ENCODE assay signal across 13 mouse cellular contexts in the genomic region with DNA sequence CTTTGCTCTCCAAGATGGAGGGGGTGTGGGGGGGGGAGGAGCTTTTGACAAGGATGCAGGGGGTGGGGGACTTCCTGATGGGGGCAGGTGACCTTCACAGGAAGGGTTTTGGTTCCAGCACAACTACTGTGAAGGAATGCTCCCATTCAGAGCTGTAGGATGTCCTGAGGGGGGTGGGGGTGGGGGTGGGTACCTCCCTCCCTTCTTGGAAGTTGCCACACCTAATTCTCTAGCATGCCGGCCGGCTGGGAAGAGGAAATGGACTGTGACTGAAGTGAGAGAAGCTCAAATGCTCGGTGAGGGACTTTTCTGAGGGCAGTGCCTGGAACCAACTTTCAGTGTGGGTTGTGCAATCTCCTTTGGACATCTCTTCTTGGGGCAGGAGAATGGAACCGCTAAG.
DNase-seq lines count a peak whose midpoint lies in the region; ATAC-seq and TF ChIP-seq lines count a peak whose summit lies in the region.
"Had no signal": no experiment of that assay in that cellular context is flagged by ENCODE, and none has a peak within 500 bp of the region (broad histone marks: within the 10 kb centered on the region; RNA-seq: fewer than 3 reads in every experiment).

No protein-coding gene starts in this region.

- no peaks in the 10 kb centered on the region for H3K9me3 ChIP-seq in liver, postnatal 0 days (ENCODE audit: low read length)
- no peaks in the 10 kb centered on the region for H3K9me3 ChIP-seq in liver, embryonic 11.5 days (ENCODE audit: control insufficient read depth, low read length)
- no peaks in the 10 kb centered on the region for H3K9me3 ChIP-seq in liver, embryonic 12.5 days (replicated peaks)
- H3K9me3 ChIP-seq: stomach, embryonic 15.5 days had no signal

- no peaks in the 10 kb centered on the region for H3K36me3 ChIP-seq in liver, postnatal 0 days (replicated peaks; ENCODE audit: insufficient read depth, low read length)
- no peaks in the 10 kb centered on the region for H3K36me3 ChIP-seq in liver, embryonic 11.5 days (ENCODE audit: control insufficient read depth, insufficient read depth, low read length)
- H3K36me3 ChIP-seq in liver, embryonic 12.5 days, result no peaks in the 10 kb centered on the region
- H3K36me3 ChIP-seq: stomach, embryonic 15.5 days had no signal

- TF ChIP-seq CTCF in liver, postnatal 0 days (IDR thresholded peaks at IDR 0.05; ENCODE audit: low read depth), result no peak

- no peak overlapping the region for H3K9ac ChIP-seq in liver, postnatal 0 days (replicated peaks)
- no peak overlapping the region for H3K9ac ChIP-seq in liver, embryonic 11.5 days (ENCODE audit: low read depth, low read length)
- no peak overlapping the region for H3K9ac ChIP-seq in liver, embryonic 12.5 days
- H3K9ac ChIP-seq: stomach, embryonic 15.5 days had no signal

- 25% methylated on average over 4 of the region's 4 CpGs for WGBS in liver, postnatal 0 days (ENCODE audit: insufficient replicate concordance)
- 33% methylated on average over 4 of the region's 4 CpGs for WGBS in liver, embryonic 11.5 days
- 23% methylated on average over 4 of the region's 4 CpGs for WGBS in liver, embryonic 12.5 days (ENCODE audit: insufficient replicate concordance)

- H3K4me3 ChIP-seq in liver, postnatal 0 days (ENCODE audit: low read depth, low read length), result no peak overlapping the region
- no peak overlapping the region for H3K4me3 ChIP-seq in liver, embryonic 11.5 days (ENCODE audit: low read depth, low read length)
- no peak overlapping the region for H3K4me3 ChIP-seq in liver, embryonic 12.5 days
- H3K4me3 ChIP-seq: layer of hippocampus, adult 2 months; stomach, embryonic 15.5 days had no signal

- TF ChIP-seq EP300 in liver, postnatal 0 days (IDR thresholded peaks at IDR 0.05; ENCODE audit: low read depth), result no peak

- no peak for ATAC-seq in liver, postnatal 0 days
- no peak for ATAC-seq in liver, embryonic 11.5 days (replicated peaks; ENCODE audit: low FRiP score)
- peak; percentile 81 for ATAC-seq in granulocyte monocyte progenitor cell, adult 5-6 weeks (replicated peaks; ENCODE audit: poor library complexity, severe bottlenecking)
- ATAC-seq in liver, embryonic 12.5 days, result no peak

- H3K4me1 ChIP-seq in liver, postnatal 0 days (ENCODE audit: insufficient read depth), result peaks cover 14% of the 10 kb centered on the region
- H3K4me1 ChIP-seq in liver, embryonic 11.5 days (replicated peaks; ENCODE audit: control insufficient read depth, insufficient read depth, low read length), result 0 out of 2 replicates have a peak, but pooled peaks cover 6% of the 10 kb centered on the region
- peaks cover 16% of the 10 kb centered on the region; the same call in 1 of the 2 replicates for H3K4me1 ChIP-seq in liver, embryonic 12.5 days

- DNase-seq in liver, postnatal 0 days, result peak; percentile 20
- no peak for DNase-seq in liver, embryonic 11.5 days (ENCODE audit: low spot score)
- peak; percentile 91 for DNase-seq in ES-CJ7 (ENCODE audit: low read depth, low spot score)
- peak; percentile 39 for DNase-seq in naive thymus-derived CD4-positive, alpha-beta T cell, adult 2 months (ENCODE audit: low read depth)
- no peak for DNase-seq in gastrocnemius, postnatal 4 days (ENCODE audit: low spot score in 2 of 2)
- DNase-seq: cerebellum, postnatal 14 days; heart, postnatal 14 days; left cerebral cortex, postnatal 4 days; lung, postnatal 10 days had no signal

- no peak overlapping the region for H3K4me2 ChIP-seq in liver, postnatal 0 days (ENCODE audit: low read depth, low read length)
- H3K4me2 ChIP-seq in liver, embryonic 11.5 days, result no peak overlapping the region
- H3K4me2 ChIP-seq in liver, embryonic 12.5 days, result no peak overlapping the region
- H3K4me2 ChIP-seq: stomach, embryonic 15.5 days had no signal

- no peak overlapping the region for H3K27ac ChIP-seq in liver, postnatal 0 days (ENCODE audit: low read depth)
- H3K27ac ChIP-seq in liver, embryonic 11.5 days (ENCODE audit: low read depth, low read length), result no peak overlapping the region
- H3K27ac ChIP-seq in liver, embryonic 12.5 days, result no peak overlapping the region
- H3K27ac ChIP-seq: layer of hippocampus, adult 2 months; stomach, embryonic 15.5 days had no signal

- no peaks in the 10 kb centered on the region for H3K27me3 ChIP-seq in liver, postnatal 0 days (ENCODE audit: insufficient read depth, low read length)
- no peaks in the 10 kb centered on the region for H3K27me3 ChIP-seq in liver, embryonic 11.5 days (replicated peaks; ENCODE audit: control insufficient read depth, insufficient read depth, low read length)
- H3K27me3 ChIP-seq in liver, embryonic 12.5 days (replicated peaks), result no peaks in the 10 kb centered on the region; the same call in none of the 2 replicates
- H3K27me3 ChIP-seq: stomach, embryonic 15.5 days had no signal

Comparison
In these comparisons a context has a peak if more than half of its experiments do, and no peak if none do; other contexts are left out.
1. DNase-seq: peak in liver, postnatal 0 days (single experiment), ES-CJ7 (single experiment) and naive thymus-derived CD4-positive, alpha-beta T cell, adult 2 months (single experiment); none in liver, embryonic 11.5 days (single experiment) and gastrocnemius, postnatal 4 days (0 of 2).